Mouse (Mus musculus): ENCODE measurements around the gene 2310022A10Rik. TPM values are rescaled to one million over a fixed set of nuclear protein-coding genes. Genes with fewer than 3 reads are reported as not detected.
A peak's percentile ranks its signal among the peaks of the same experiment; 100 is the strongest.

The 2310022A10Rik gene
- polyA plus RNA-seq, 1 experiment from 2014 or later, result 34.7 TPM

- peaks cover 48% of the 10 kb centered on the region for H3K4me1 ChIP-seq (replicated peaks)
- no peaks in the 10 kb centered on the region for H3K27me3 ChIP-seq
- H3K4me2 ChIP-seq, result no peak overlapping the region
- 46% methylated on average over 9 of the region's 9 CpGs for WGBS
- H3K4me3 ChIP-seq (replicated peaks), result no peak overlapping the region
- no peaks in the 10 kb centered on the region for H3K9me3 ChIP-seq
- peaks cover 27% of the 10 kb centered on the region for H3K36me3 ChIP-seq
- H3K27ac ChIP-seq, result peak overlapping the region; percentile 77
- 0 out of 2 replicates have a peak overlapping the region, but pooled peaks have one; percentile 31 for H3K9ac ChIP-seq (replicated peaks)
- no peak; the same call in 1 of the 2 replicates for ATAC-seq (ENCODE audit: insufficient number of reproducible peaks, insufficient read depth, low FRiP score, low TSS enrichment, low read depth)
Measured at GRCm38 (mm10) chr7:27605499-27606285, 52.7 kb downstream of the 2310022A10Rik start.

- peak; percentile 52; the same call in 1 of the 2 replicates for ATAC-seq (ENCODE audit: insufficient number of reproducible peaks, insufficient read depth, low FRiP score, low TSS enrichment, low read depth)
- Histone ChIP-seq H3K36me3 (peaks cover 34% of the 10 kb centered on the region), H3K27ac (peak overlapping the region; percentile 77), H3K9ac (replicated peaks) (0 out of 2 replicates have a peak overlapping the region, but pooled peaks have one; percentile 18), H3K4me1 (replicated peaks) (peaks cover 39% of the 10 kb centered on the region), H3K4me3 (replicated peaks) (no peak overlapping the region), H3K4me2 (no peak overlapping the region; the same call in 1 of the 2 replicates), H3K27me3 (no peaks in the 10 kb centered on the region), H3K9me3 (no peaks in the 10 kb centered on the region)
- 57% methylated on average over 10 of the region's 10 CpGs for WGBS
Measured at GRCm38 (mm10) chr7:27606481-27607254, 53.6 kb downstream of the 2310022A10Rik start.

GRCm38 (mm10) chr7:27607580-27607979 lies 54.5 kb downstream of the 2310022A10Rik start:
- Histone ChIP-seq H3K27me3 (no peaks in the 10 kb centered on the region), H3K27ac (peak overlapping the region; percentile 77), H3K9me3 (no peaks in the 10 kb centered on the region), H3K4me3 (replicated peaks) (no peak overlapping the region), H3K9ac (replicated peaks) (no peak overlapping the region; the same call in 1 of the 2 replicates), H3K4me1 (replicated peaks) (peaks cover 35% of the 10 kb centered on the region), H3K4me2 (no peak overlapping the region), H3K36me3 (peaks cover 34% of the 10 kb centered on the region)
- 69% methylated on average over 5 of the region's 5 CpGs for WGBS
- no peak for ATAC-seq (ENCODE audit: insufficient number of reproducible peaks, insufficient read depth, low FRiP score, low TSS enrichment, low read depth)

- WGBS, result 90% methylated on average over 3 of the region's 3 CpGs
- Histone ChIP-seq H3K36me3 (peaks cover 34% of the 10 kb centered on the region), H3K9ac (replicated peaks) (no peak overlapping the region), H3K4me1 (replicated peaks) (peaks cover 35% of the 10 kb centered on the region), H3K27me3 (no peaks in the 10 kb centered on the region), H3K4me2 (no peak overlapping the region), H3K4me3 (replicated peaks) (no peak overlapping the region), H3K27ac (peak overlapping the region; percentile 77; the same call in 1 of the 2 replicates), H3K9me3 (no peaks in the 10 kb centered on the region)
- no peak for ATAC-seq (ENCODE audit: insufficient number of reproducible peaks, insufficient read depth, low FRiP score, low TSS enrichment, low read depth)
Measured at GRCm38 (mm10) chr7:27608130-27608529, 55.1 kb downstream of the 2310022A10Rik start.

- H3K4me2 ChIP-seq, result no peak overlapping the region
- no peak overlapping the region for H3K9ac ChIP-seq (replicated peaks)
- 92% methylated on average over 4 of the region's 4 CpGs for WGBS
- H3K36me3 ChIP-seq, result peaks cover 34% of the 10 kb centered on the region
- H3K9me3 ChIP-seq, result no peaks in the 10 kb centered on the region
- peaks cover 35% of the 10 kb centered on the region for H3K4me1 ChIP-seq (replicated peaks)
- no peak for ATAC-seq (ENCODE audit: insufficient number of reproducible peaks, insufficient read depth, low FRiP score, low TSS enrichment, low read depth)
- no peak overlapping the region for H3K4me3 ChIP-seq (replicated peaks)
- H3K27ac ChIP-seq, result no peak overlapping the region
- no peaks in the 10 kb centered on the region for H3K27me3 ChIP-seq
Measured at GRCm38 (mm10) chr7:27609285-27609684, 56.3 kb downstream of the 2310022A10Rik start.

GRCm38 (mm10) chr7:27609688-27610087 lies 56.7 kb downstream of the 2310022A10Rik start:
- Histone ChIP-seq H3K4me3 (replicated peaks) (no peak overlapping the region), H3K9me3 (no peaks in the 10 kb centered on the region), H3K27me3 (no peaks in the 10 kb centered on the region), H3K36me3 (peaks cover 34% of the 10 kb centered on the region), H3K4me2 (no peak overlapping the region), H3K4me1 (replicated peaks) (peaks cover 31% of the 10 kb centered on the region), H3K27ac (no peak overlapping the region), H3K9ac (replicated peaks) (no peak overlapping the region)
- no peak for ATAC-seq (ENCODE audit: insufficient number of reproducible peaks, insufficient read depth, low FRiP score, low TSS enrichment, low read depth)
- WGBS, result 82% methylated on average over 2 of the region's 2 CpGs

- no peak overlapping the region for H3K27ac ChIP-seq
- ATAC-seq (ENCODE audit: insufficient number of reproducible peaks, insufficient read depth, low FRiP score, low TSS enrichment, low read depth), result no peak
- H3K9ac ChIP-seq (replicated peaks), result no peak overlapping the region
- no peaks in the 10 kb centered on the region for H3K27me3 ChIP-seq
- no peak overlapping the region for H3K4me3 ChIP-seq (replicated peaks)
- no peak overlapping the region for H3K4me2 ChIP-seq
- H3K36me3 ChIP-seq, result peaks cover 34% of the 10 kb centered on the region
- WGBS, result 95% methylated on average over 3 of the region's 3 CpGs
- no peaks in the 10 kb centered on the region for H3K9me3 ChIP-seq
- peaks cover 25% of the 10 kb centered on the region for H3K4me1 ChIP-seq (replicated peaks)
Measured at GRCm38 (mm10) chr7:27610370-27610769, 57.3 kb downstream of the 2310022A10Rik start.

GRCm38 (mm10) chr7:27610871-27611270 lies 57.8 kb downstream of the 2310022A10Rik start:
- Histone ChIP-seq H3K27me3 (no peaks in the 10 kb centered on the region), H3K9me3 (no peaks in the 10 kb centered on the region), H3K4me1 (replicated peaks) (peaks cover 20% of the 10 kb centered on the region), H3K36me3 (peaks cover 38% of the 10 kb centered on the region), H3K4me2 (no peak overlapping the region), H3K9ac (replicated peaks) (no peak overlapping the region), H3K4me3 (replicated peaks) (no peak overlapping the region), H3K27ac (no peak overlapping the region)
- ATAC-seq (ENCODE audit: insufficient number of reproducible peaks, insufficient read depth, low FRiP score, low TSS enrichment, low read depth), result no peak
- WGBS, result 98% methylated on average over 5 of the region's 5 CpGs

GRCm38 (mm10) chr7:27612940-27613339 lies 59.9 kb downstream of the 2310022A10Rik start:
- ATAC-seq (ENCODE audit: insufficient number of reproducible peaks, insufficient read depth, low FRiP score, low TSS enrichment, low read depth), result no peak
- Histone ChIP-seq H3K4me3 (replicated peaks) (no peak overlapping the region), H3K9ac (replicated peaks) (no peak overlapping the region), H3K4me1 (replicated peaks) (no peaks in the 10 kb centered on the region; the same call in 1 of the 2 replicates), H3K9me3 (no peaks in the 10 kb centered on the region), H3K27ac (no peak overlapping the region), H3K36me3 (peaks cover 54% of the 10 kb centered on the region), H3K4me2 (no peak overlapping the region), H3K27me3 (no peaks in the 10 kb centered on the region)
- 90% methylated on average over 4 of the region's 4 CpGs for WGBS

GRCm38 (mm10) chr7:27613751-27614499 lies 60.9 kb downstream of the 2310022A10Rik start:
- WGBS, result 93% methylated on average over 8 of the region's 8 CpGs

GRCm38 (mm10) chr7:27621028-27621427 lies 68.0 kb downstream of the 2310022A10Rik start:
- peaks cover 97% of the 10 kb centered on the region for H3K36me3 ChIP-seq
- no peak overlapping the region for H3K4me3 ChIP-seq (replicated peaks)
- 66% methylated on average over 6 of the region's 6 CpGs for WGBS
- no peak overlapping the region for H3K9ac ChIP-seq (replicated peaks)
- no peaks in the 10 kb centered on the region for H3K27me3 ChIP-seq
- no peak for ATAC-seq (ENCODE audit: insufficient number of reproducible peaks, insufficient read depth, low FRiP score, low TSS enrichment, low read depth)
- no peak overlapping the region for H3K27ac ChIP-seq
- H3K4me1 ChIP-seq (replicated peaks), result no peaks in the 10 kb centered on the region
- H3K4me2 ChIP-seq, result no peak overlapping the region
- no peaks in the 10 kb centered on the region for H3K9me3 ChIP-seq

More at GRCm38 (mm10) chr7:27613751-27614499, 60.9 kb downstream of the 2310022A10Rik start:
- H3K27ac ChIP-seq, result no peak overlapping the region
- no peaks in the 10 kb centered on the region for H3K4me1 ChIP-seq (replicated peaks)
- no peak for ATAC-seq (ENCODE audit: insufficient number of reproducible peaks, insufficient read depth, low FRiP score, low TSS enrichment, low read depth)
- no peaks in the 10 kb centered on the region for H3K9me3 ChIP-seq
- H3K36me3 ChIP-seq, result peaks cover 59% of the 10 kb centered on the region
- H3K4me3 ChIP-seq (replicated peaks), result no peak overlapping the region
- no peak overlapping the region for H3K4me2 ChIP-seq
- H3K27me3 ChIP-seq, result no peaks in the 10 kb centered on the region
- H3K9ac ChIP-seq (replicated peaks), result no peak overlapping the region

All from limb, embryonic 12.5 days (tissue).